Mouse (Mus musculus) liver, postnatal 0 days (tissue): Measurements from ENCODE around the gene Gm44790.

Source experiments
- CTCF ChIP-seq: sonication (generic); IDR thresholded peaks from 2 replicates; pipeline ENCODE4 v1.5.1; 2016; ENCODE audit warnings: antibody characterized with exemption, low read depth
- EP300 ChIP-seq: IDR thresholded peaks from 2 replicates; pipeline ENCODE4 v1.6.1; 2016; ENCODE audit warnings: antibody characterized with exemption, low read depth, mild to moderate bottlenecking

DNA sequence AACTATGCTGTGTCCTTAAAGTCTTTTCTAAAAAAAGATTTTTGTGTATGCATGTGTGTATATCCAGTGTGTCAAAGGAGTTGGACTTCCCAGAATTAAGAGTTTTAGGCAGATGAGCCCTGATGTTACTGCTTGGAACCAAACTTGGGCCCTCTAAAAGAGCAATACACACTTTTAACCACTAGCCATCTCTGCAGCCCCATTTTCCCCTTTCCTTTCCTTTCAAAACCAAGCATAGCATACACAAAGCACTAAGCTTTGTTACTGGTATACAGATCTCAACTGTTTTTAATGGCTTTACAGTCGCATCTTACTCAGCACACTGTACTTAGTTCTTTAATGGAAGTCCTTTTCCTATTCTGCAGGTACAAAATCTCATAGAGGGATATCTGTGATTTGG lies 13.1 kb downstream of the Gm44790 start:
- TF ChIP-seq CTCF, result no peak
- no peak for TF ChIP-seq EP300
